Mouse (Mus musculus): ENCODE measurements at regions not wholly inside any gene's neighbourhood (a gene's known extent, or its start where the extent isn't known, plus 50 kb on each side); places are given as distances from the start of the nearest gene placed in this dataset.

DNA sequence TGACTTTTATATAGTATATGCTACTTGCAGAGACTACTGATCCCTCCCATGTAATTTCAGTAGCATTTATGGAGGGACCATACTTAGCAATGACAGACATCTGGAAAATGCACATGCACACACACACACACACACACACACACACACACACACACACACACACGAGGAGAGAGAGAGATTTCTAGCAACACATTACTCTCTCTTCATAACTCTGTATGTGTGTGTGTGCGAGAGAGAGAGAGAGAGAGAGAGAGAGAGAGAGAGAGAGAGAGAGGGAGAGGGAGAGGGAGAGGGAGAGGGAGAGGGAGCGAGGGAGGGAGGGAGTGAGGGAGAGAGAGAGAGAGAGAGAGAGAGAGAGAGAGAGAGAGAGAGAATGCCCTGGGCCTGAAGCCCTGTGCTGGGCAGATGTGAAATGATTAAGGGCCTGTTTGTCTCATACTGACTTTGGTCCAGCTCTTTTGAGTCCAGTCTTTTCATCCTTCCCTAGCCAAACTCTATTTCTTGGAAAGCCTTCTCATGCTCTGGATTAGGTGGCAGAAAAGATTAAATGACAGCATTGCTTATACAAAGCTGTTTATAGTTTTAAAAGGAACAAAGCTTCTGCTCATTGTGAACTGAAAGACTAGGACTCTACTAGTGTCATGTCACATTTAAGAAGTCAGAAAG, 106.4 kb upstream of the 4933402D24Rik start:
- no peak for ATAC-seq
- Histone ChIP-seq H3K4me1 (replicated peaks) (no peaks in the 10 kb centered on the region), H3K9ac (replicated peaks) (no peak overlapping the region), H3K4me2 (replicated peaks) (no peak overlapping the region), H3K36me3 (no peaks in the 10 kb centered on the region), H3K9me3 (no peaks in the 10 kb centered on the region), H3K27ac (no peak overlapping the region), H3K27me3 (no peaks in the 10 kb centered on the region), H3K4me3 (replicated peaks) (no peak overlapping the region)
- 65% methylated on average over 2 of the region's 3 CpGs for WGBS

DNA sequence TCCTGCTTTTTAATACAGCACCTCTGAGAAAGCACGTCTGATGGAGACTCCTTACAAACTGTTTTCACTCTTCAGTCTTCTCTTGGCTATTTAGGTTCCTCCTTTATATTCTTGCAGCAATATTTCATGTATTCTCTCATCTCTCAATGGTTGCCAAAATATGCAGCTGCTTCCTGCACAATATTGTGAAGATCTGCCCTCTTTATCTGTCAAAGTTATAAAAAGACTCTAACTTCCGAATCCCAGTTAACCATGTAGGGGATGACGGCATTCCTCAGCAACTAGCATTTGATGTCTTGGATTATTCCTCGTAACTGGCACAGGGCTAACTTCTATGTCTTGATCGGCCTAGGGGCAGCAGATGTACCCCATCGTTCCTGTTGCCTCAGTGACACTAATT, 102.8 kb upstream of the 4933402D24Rik start:
- Histone ChIP-seq H3K27ac (no peak overlapping the region), H3K4me3 (replicated peaks) (no peak overlapping the region), H3K4me2 (replicated peaks) (no peak overlapping the region), H3K36me3 (no peaks in the 10 kb centered on the region), H3K27me3 (no peaks in the 10 kb centered on the region), H3K4me1 (replicated peaks) (no peaks in the 10 kb centered on the region), H3K9ac (replicated peaks) (no peak overlapping the region), H3K9me3 (no peaks in the 10 kb centered on the region)
- 90% methylated on average over 6 of the region's 6 CpGs for WGBS
- ATAC-seq, result no peak

DNA sequence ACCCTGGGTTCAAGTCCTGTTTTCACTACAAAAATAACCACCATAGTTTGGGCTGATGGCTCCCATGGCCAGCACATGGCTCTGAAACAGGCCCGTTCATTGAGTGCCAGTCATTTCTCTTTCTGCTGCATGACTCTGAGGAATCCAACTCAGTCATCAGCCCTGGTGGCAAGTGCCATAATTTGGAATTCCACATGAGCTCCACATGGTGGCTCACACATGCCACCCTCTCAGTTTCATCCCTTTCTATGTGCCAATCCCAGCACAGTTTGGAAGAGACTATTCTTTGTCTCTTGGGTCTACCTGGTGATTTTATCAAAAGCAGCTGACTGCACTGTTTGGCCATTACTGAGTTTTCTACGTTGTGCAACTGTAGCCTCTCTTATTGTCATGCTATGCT, 100.3 kb upstream of the 4933402D24Rik start:
- 86% methylated on average over 2 of the region's 2 CpGs for WGBS
- no peaks in the 10 kb centered on the region for H3K36me3 ChIP-seq

DNA sequence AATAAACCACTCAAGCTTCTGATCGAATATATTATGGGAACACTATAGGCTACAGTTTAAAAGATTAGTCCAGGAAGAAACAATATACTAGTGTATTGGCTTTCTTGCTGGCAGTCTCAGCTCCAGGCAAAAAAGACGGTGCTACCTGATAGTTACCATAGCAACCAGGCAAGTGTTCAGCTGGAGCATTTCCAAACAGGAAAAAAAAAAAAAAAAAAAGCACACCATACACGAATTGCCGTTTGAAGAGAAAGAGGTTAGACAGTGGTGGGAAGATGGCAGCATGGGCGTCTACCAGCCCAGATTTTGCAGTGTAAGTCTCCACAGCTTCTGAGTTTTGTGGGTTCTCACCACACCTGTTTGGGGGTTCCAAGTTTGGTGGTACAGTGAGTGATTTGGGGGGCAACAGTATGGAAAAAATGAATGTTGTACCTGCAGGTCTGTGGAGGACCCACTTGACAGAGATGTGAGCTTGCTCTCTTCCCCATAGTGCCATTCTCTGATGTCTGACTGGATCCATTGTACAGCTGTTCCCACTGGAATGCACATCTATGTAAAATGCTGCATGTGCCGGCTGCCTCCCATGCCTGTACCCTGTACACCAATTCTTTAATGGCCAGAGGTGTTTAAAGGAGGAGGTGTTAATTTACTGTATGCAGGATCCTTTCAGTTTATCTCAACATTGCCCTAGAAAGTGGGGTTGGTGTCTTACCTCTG, 89.0 kb upstream of the 4933402D24Rik start:
- Histone ChIP-seq H3K9ac (replicated peaks) (no peak overlapping the region), H3K9me3 (no peaks in the 10 kb centered on the region), H3K4me2 (replicated peaks) (no peak overlapping the region; the same call in 1 of the 2 replicates), H3K4me1 (replicated peaks) (peaks cover 17% of the 10 kb centered on the region), H3K36me3 (no peaks in the 10 kb centered on the region), H3K27me3 (no peaks in the 10 kb centered on the region), H3K4me3 (replicated peaks) (no peak overlapping the region), H3K27ac (peak overlapping the region; percentile 87)
- peak; percentile 87 for ATAC-seq
- WGBS, result 23% methylated on average over 6 of the region's 6 CpGs

More for the DNA sequence above, 100.3 kb upstream of the 4933402D24Rik start:
- H3K4me1 ChIP-seq (replicated peaks), result no peaks in the 10 kb centered on the region
- no peak overlapping the region for H3K27ac ChIP-seq
- H3K9ac ChIP-seq (replicated peaks), result no peak overlapping the region
- H3K4me3 ChIP-seq (replicated peaks), result no peak overlapping the region
- no peaks in the 10 kb centered on the region for H3K27me3 ChIP-seq
- no peaks in the 10 kb centered on the region for H3K9me3 ChIP-seq
- no peak for ATAC-seq
- H3K4me2 ChIP-seq (replicated peaks), result no peak overlapping the region

DNA sequence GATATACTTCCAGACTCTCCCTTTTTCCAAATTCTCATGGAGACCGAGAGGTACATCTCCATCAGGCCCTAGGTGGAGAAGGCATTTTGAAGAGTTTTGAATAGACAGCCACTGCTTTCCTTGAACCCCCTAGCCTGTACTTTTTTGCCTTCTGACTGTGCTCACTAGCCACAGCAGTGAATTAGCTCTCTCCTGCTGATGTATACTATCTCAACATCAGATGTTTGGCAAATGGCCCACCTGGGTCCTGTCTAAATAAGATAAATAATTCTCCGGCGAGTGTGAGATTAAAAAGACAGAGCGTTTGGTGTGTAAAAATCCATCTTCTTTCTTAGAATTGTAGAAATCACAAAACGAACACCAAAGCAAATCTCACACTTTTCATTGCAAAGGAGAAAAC, 88.4 kb upstream of the 4933402D24Rik start:
- Histone ChIP-seq H3K36me3 (no peaks in the 10 kb centered on the region), H3K9ac (replicated peaks) (no peak overlapping the region), H3K27me3 (no peaks in the 10 kb centered on the region), H3K27ac (peak overlapping the region; percentile 87), H3K9me3 (no peaks in the 10 kb centered on the region), H3K4me2 (replicated peaks) (no peak overlapping the region; the same call in 1 of the 2 replicates), H3K4me1 (replicated peaks) (peaks cover 17% of the 10 kb centered on the region), H3K4me3 (replicated peaks) (no peak overlapping the region)
- peak; percentile 30; the same call in 1 of the 2 replicates for ATAC-seq
- WGBS, result 52% methylated on average over 5 of the region's 5 CpGs

DNA sequence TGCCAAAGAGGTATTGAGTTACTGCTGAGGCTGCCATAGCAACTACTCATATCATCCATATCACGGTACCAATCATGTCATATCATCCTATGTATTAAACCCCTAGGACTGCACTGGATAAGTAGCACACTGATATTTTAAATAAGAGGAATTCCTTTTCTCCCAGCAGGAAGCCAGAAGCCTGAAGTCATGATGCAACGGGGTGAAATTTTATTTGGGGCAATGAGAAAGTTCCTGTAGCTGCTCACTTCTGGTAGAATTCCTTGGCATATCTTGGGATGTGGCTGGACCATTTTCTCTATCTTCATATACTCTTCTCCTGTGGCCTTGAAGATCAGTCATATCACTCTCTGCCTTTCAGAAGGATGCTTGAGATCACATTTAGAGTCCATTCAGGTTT, 87.3 kb upstream of the 4933402D24Rik start:
- Histone ChIP-seq H3K36me3 (no peaks in the 10 kb centered on the region), H3K4me3 (replicated peaks) (no peak overlapping the region), H3K27me3 (no peaks in the 10 kb centered on the region), H3K4me2 (replicated peaks) (no peak overlapping the region), H3K9me3 (no peaks in the 10 kb centered on the region), H3K27ac (no peak overlapping the region), H3K9ac (replicated peaks) (no peak overlapping the region), H3K4me1 (replicated peaks) (peaks cover 22% of the 10 kb centered on the region)
- 85% methylated on average over 2 of the region's 2 CpGs for WGBS
- no peak for ATAC-seq

DNA sequence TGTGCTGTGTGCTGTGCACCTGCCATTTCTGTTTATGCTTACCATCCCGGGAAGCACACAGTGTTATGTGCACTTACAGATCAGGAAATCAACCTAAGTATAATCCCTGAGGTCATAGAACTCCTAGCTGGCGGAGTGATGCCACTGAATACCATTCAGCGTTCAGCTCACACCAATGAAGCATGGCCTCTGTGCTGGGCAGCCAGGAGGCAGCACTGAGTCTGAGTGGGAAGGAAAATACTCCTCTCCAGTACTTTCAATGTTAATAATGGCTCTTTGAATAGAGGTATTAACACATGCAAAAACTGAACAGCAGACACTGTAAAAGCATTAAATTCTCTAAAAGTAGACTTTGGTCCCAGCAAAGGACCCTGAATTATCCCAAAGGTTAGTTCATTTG, 85.7 kb upstream of the 4933402D24Rik start:
- no peak overlapping the region for H3K4me3 ChIP-seq (replicated peaks)
- peaks cover 22% of the 10 kb centered on the region for H3K4me1 ChIP-seq (replicated peaks)
- no peak overlapping the region for H3K27ac ChIP-seq
- no peak overlapping the region for H3K4me2 ChIP-seq (replicated peaks)
- no peak overlapping the region for H3K9ac ChIP-seq (replicated peaks)
- no peak for ATAC-seq
- H3K27me3 ChIP-seq, result no peaks in the 10 kb centered on the region
- H3K9me3 ChIP-seq, result no peaks in the 10 kb centered on the region
- WGBS, result 65% methylated on average over 3 of the region's 3 CpGs
- H3K36me3 ChIP-seq, result no peaks in the 10 kb centered on the region

DNA sequence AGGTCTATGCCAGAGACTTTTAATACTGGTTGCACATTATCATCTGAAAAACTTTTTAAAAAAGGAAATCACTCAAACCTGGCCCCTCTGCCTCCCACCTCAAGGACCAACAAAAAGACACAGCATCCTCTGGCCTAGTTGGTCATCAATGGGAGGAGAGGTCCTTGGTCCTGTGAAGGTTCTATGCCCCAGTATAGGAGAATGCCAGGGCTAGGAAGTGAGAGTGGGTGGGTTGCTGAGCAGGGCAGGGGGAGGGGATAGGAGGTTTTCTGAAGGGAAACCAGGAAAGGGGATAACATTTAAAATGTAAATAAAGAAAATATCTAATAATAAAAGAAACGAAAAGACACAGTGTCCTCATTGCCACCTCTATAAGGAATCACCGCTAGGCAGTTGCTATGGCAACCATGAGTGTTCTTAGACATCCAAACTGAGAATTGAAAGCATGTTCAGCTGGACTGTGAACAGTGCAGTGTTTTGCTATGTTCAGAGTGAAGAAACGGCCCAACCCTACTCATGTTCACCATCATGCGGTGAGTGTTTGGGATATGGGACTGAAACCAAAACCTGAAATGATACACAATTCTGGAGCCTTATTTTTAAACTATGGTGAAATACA, 82.5 kb upstream of the 4933402D24Rik start:
- 57% methylated on average over 4 of the region's 4 CpGs for WGBS
- Histone ChIP-seq H3K4me3 (replicated peaks) (no peak overlapping the region), H3K4me2 (replicated peaks) (no peak overlapping the region), H3K4me1 (replicated peaks) (peaks cover 5% of the 10 kb centered on the region; the same call in 1 of the 2 replicates), H3K9me3 (no peaks in the 10 kb centered on the region), H3K9ac (replicated peaks) (no peak overlapping the region), H3K27me3 (no peaks in the 10 kb centered on the region), H3K27ac (no peak overlapping the region), H3K36me3 (no peaks in the 10 kb centered on the region)
- no peak for ATAC-seq

DNA sequence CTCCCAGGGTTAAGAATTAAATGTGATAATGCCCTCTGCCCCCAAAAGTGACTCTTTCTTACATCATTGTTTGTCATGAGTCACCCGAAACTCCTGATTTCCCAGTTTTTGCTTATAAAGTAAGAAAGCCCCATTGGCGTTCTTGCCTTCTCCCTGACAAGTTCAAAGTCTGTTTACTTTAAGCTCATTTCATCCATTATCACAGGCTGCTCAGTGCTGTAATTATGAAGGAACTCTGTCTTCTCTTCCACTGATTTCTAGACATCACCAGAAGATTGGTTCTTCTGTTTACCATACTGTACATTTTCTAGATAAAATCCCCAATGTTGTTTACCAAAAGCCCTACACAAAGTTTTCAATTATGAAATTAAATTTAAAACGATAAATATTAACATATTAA, 81.2 kb upstream of the 4933402D24Rik start:
- WGBS, result 86% methylated on average over 3 of the region's 3 CpGs
- Histone ChIP-seq H3K4me3 (replicated peaks) (no peak overlapping the region), H3K36me3 (no peaks in the 10 kb centered on the region), H3K27me3 (no peaks in the 10 kb centered on the region), H3K4me2 (replicated peaks) (no peak overlapping the region), H3K9me3 (no peaks in the 10 kb centered on the region), H3K4me1 (replicated peaks) (peaks cover 5% of the 10 kb centered on the region; the same call in 1 of the 2 replicates), H3K27ac (no peak overlapping the region), H3K9ac (replicated peaks) (no peak overlapping the region)
- no peak for ATAC-seq

DNA sequence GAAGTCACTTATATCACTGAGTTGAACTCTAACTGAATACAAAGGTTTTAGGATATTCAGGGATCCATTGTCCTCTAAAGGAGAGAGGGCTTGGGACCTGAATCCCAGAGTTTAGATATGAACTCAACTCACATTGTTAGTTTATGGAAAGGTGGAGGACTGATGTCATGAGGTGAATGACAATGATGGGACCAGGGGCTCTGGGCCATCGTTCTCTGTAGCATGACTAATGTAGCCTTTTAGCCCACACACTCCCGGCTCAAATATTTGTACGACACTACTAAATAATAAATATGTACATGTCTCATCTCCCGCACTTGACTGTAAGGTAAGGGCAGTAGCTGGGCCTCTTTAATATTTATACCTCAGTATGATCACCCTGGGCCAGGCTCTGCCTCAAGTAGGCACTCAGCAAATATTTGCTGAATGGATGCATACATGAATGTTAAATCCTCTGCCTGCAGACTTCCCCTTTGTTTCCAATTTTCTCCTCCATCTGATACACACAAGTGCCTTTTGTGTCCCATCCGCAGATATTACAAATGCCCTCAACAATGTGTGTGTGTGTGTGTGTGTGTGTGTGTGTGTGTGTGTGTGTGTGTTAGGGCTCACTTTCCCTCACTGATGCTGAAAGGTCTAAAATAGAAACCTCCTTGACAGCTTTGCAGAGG, 59.2 kb upstream of the 4933402D24Rik start:
- no peak overlapping the region for H3K4me2 ChIP-seq (replicated peaks)
- H3K9me3 ChIP-seq, result no peaks in the 10 kb centered on the region
- ATAC-seq, result peak; percentile 83
- H3K4me3 ChIP-seq (replicated peaks), result no peak overlapping the region
- H3K27me3 ChIP-seq, result no peaks in the 10 kb centered on the region
- peak overlapping the region; percentile 56; the same call in 1 of the 2 replicates for H3K27ac ChIP-seq
- H3K9ac ChIP-seq (replicated peaks), result no peak overlapping the region
- WGBS, result 28% methylated on average over 5 of the region's 5 CpGs
- H3K4me1 ChIP-seq (replicated peaks), result peaks cover 14% of the 10 kb centered on the region
- no peaks in the 10 kb centered on the region for H3K36me3 ChIP-seq

DNA sequence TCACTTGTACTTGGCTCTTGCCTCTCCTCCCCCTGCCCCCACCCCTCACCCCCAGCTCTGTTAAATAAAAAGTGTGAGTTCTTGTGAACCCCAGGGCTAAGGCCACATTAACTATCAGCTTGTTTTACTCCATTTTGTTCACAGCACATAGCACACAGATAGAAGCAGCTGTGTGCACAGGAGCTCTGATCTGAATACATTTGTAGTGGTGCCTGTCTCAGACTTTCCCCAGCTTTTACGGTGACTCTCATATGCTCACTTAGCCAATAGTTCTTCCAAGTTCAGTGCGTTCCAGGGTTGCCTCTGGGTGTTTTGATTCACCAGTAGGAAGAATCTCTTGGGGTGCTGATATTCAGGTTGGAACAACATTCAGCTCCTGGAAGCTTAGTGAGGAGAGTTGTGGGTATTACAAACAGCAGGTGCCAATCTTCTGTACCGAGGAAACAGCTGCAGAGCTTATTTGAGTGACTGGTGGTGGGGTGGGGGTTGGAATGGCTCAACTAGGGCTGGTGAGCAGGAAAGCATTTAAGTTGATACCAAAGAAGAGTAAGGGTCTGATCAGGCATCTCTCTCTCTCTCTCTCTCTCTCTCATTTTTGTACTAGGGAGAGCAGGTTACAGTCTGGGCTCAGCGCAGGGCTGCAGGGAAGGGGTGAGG, 51.7 kb upstream of the 4933402D24Rik start:
- H3K4me2 ChIP-seq (replicated peaks), result no peak overlapping the region
- 58% methylated on average over 4 of the region's 4 CpGs for WGBS
- H3K36me3 ChIP-seq, result no peaks in the 10 kb centered on the region
- H3K9me3 ChIP-seq, result no peaks in the 10 kb centered on the region
- H3K9ac ChIP-seq (replicated peaks), result no peak overlapping the region
- H3K4me3 ChIP-seq (replicated peaks), result no peak overlapping the region
- H3K27ac ChIP-seq, result peak overlapping the region; percentile 69
- peaks cover 22% of the 10 kb centered on the region for H3K4me1 ChIP-seq (replicated peaks)
- peak; percentile 56; the same call in 1 of the 2 replicates for ATAC-seq
- no peaks in the 10 kb centered on the region for H3K27me3 ChIP-seq
